Mouse (Mus musculus) CH12.LX (cell line): ENCODE data around the gene Exoc3l2.

ENCODE experiments used
- CTCF ChIP-seq, 2 experiments: IDR thresholded peaks in 1 of 2; conservative IDR thresholded peaks in 1 of 2; 2 replicates each; pipeline ENCODE4 v1.5.1; 2011 to 2012; ENCODE audit warnings: low read depth in 2 of 2, low read length in 2 of 2, improper control_type of control experiment in 1 of 2, inconsistent platforms in 1 of 2, mild to moderate bottlenecking in 1 of 2, moderate library complexity in 1 of 2
- EP300 ChIP-seq: IDR thresholded peaks from 2 replicates; pipeline ENCODE4 v1.6.1; 2011; ENCODE audit warnings: low read length, improper control_type of control experiment
- MAX ChIP-seq: IDR thresholded peaks from 2 replicates; pipeline ENCODE4 v1.6.1; 2011; ENCODE audit warnings: low read length, improper control_type of control experiment
- NELFE ChIP-seq: IDR thresholded peaks from 2 replicates; pipeline ENCODE4 v1.6.1; 2011; ENCODE audit warnings: low read depth, low read length, improper control_type of control experiment
- POLR2A ChIP-seq: IDR thresholded peaks from 2 replicates; pipeline ENCODE4 v1.6.1; 2011; ENCODE audit warnings: low read depth, mild to moderate bottlenecking, improper control_type of control experiment, low read length
- RCOR1 ChIP-seq: conservative IDR thresholded peaks from 2 replicates; pipeline ENCODE4 v1.6.1; 2012; ENCODE audit warnings: low read depth, mild to moderate bottlenecking, inconsistent platforms, low read length, improper control_type of control experiment
- ZKSCAN1 ChIP-seq: IDR thresholded peaks from 2 replicates; pipeline ENCODE4 v1.6.1; 2012; ENCODE audit warnings: low read depth, inconsistent platforms, low read length, improper control_type of control experiment, borderline replicate concordance
- ZMIZ1 ChIP-seq: IDR thresholded peaks from 2 replicates; pipeline ENCODE4 v1.6.1; 2012; ENCODE audit warnings: low read depth, mild to moderate bottlenecking, inconsistent platforms, low read length, improper control_type of control experiment

- TF ChIP-seq POLR2A (no peak), EP300 (no peak), ZMIZ1 (no peak), NELFE (no peak), CTCF (conservative IDR thresholded peaks at IDR 0.05 in 1 of 2, IDR thresholded peaks at IDR 0.05 in 1 of 2; ENCODE audit: low read depth in 2 of 2, low read length in 2 of 2) (no peak), MAX (no peak), ZKSCAN1 (no peak), RCOR1 (no peak)
Measured at GRCm38 (mm10) chr7:19506969-19507611, 44.0 kb downstream of the Exoc3l2 start.
